Mouse (Mus musculus) olfactory bulb, adult 2 months (tissue): ENCODE measurements around the gene Slc38a6.

Experiments used
- CTCF ChIP-seq: fragments of 200-500 bp; IDR thresholded peaks from 2 replicates; pipeline ENCODE4 v1.5.1; 2012; ENCODE audit warnings: low read depth, mild to moderate bottlenecking, low read length, moderate library complexity; ENCODE audit not compliant: insufficient read depth
- POLR2A ChIP-seq: fragments of 200-500 bp; IDR thresholded peaks from 2 replicates; pipeline ENCODE4 v1.6.1; 2012; ENCODE audit warnings: mild to moderate bottlenecking, low read depth, low read length, moderate library complexity; ENCODE audit not compliant: insufficient read depth

- TF ChIP-seq CTCF (no peak), POLR2A (no peak)
Observed at GRCm38 (mm10) chr12:73392507-73392906, 105.9 kb downstream of the Slc38a6 start.
